Mouse (Mus musculus): ENCODE results near the gene Tubb4b. TPM values are rescaled to one million over a fixed set of nuclear protein-coding genes. Genes with fewer than 3 reads are reported as not detected.
A peak's percentile ranks its signal among the peaks of the same experiment; 100 is the strongest.

Tubb4b gene
- polyA plus RNA-seq, 1 experiment = 537 TPM

DNA sequence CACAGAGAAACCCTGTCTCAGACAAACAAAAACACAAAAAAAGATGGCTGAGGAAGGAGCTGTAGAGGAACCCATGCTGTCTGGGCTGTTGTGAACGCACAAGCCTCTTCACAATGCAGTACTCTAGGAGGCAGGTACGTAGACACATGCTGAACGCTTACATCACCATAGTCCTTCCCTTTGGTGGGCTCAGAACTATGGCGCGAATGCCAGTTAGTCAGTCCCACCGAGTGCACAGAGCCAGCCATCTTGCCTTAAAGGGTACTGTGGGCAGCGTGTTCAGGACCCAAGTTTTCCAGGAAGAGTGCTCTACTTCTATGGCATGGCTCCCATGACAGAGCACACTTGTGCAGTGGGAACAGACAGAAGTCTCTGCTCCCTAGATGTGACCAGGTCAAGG, 40.0 kb downstream of the Tubb4b start:
- Histone ChIP-seq H3K4me3 (ENCODE audit: insufficient read depth, low read length) (no peak overlapping the region), H3K27ac (ENCODE audit: insufficient read depth, low read length) (no peak overlapping the region), H3K4me1 (ENCODE audit: control insufficient read depth, insufficient read depth, low read length) (no peaks in the 10 kb centered on the region)
- TF ChIP-seq POLR2A (IDR thresholded peaks at IDR 0.05; ENCODE audit: extremely low read depth, insufficient read depth, low read length) (no peak), CTCF (IDR thresholded peaks at IDR 0.05; ENCODE audit: extremely low read depth, insufficient read depth, low read length) (no peak)

DNA sequence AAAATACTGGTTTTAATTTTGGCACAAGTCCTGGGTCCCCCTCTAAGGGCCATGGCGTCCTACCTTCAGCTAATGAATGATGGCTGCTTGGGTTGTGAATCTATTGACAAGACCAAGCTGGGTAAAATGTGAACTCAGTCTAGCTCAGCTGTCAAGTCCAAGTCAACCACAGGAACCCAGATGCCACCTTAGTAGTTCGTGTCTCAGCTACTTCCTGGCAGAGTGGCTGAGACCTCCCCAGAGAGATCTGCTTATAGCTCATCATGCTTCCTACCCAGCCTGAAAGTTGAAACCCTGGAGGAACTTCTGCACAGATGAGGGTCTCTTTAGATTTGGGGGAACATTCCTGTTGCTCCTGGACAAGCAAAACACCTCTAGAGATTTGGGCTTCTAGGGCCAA, 41.2 kb downstream of the Tubb4b start:
- no peak overlapping the region for H3K27ac ChIP-seq (ENCODE audit: insufficient read depth, low read length)
- H3K4me3 ChIP-seq (ENCODE audit: insufficient read depth, low read length) = no peak overlapping the region; the same call in 1 of the 2 replicates
- H3K4me1 ChIP-seq (ENCODE audit: control insufficient read depth, insufficient read depth, low read length) = no peaks in the 10 kb centered on the region
- TF ChIP-seq CTCF (IDR thresholded peaks at IDR 0.05; ENCODE audit: extremely low read depth, insufficient read depth, low read length) (no peak), POLR2A (IDR thresholded peaks at IDR 0.05; ENCODE audit: extremely low read depth, insufficient read depth, low read length) (no peak)

DNA sequence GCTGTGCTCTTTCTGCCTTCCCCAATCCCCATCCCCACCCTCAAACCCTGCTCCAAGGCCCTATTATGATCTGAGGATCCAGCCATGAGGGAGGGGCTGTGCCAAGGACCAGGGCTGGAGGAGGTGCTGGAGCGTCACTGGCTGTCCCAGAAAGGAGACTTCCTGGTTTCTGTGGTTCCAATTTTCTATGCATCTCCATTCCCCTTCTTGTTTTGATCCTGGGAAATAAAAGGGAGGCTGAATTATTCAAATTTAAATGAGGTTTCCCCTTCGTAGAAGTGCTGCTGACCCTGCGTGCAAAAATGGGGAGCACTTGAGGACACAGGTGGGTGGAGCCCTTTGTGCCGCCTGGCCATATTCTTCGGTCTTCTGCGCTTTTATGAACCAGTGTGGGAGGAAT, 41.8 kb downstream of the Tubb4b start:
- Histone ChIP-seq H3K4me3 (ENCODE audit: insufficient read depth, low read length) (peak overlapping the region; percentile 46; the same call in 1 of the 2 replicates), H3K27ac (ENCODE audit: insufficient read depth, low read length) (no peak overlapping the region)

DNA sequence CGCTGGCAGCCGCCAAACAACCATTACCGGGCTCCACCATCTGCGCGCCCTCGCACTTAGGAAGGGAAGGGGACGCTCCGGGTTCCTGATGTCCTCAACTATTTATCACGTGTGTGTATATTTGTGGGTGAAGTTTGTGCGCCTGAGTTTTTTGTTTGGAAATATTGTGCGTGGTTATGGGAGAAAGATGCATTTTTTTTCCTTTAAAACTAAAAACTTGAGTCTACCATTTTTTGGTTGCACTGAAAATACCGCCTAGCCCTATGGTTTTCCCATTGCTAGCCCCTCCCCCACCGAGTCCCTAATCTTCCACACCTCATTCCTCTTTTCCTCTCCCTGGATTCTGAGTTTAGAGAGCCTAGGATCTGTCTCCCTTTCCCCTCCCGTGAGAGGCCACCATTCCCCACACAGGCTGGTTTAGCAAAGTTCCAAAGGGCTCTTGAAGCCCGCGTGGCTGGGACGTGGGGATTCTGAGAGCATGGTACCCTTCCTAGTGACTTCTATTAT, 42.6 kb downstream of the Tubb4b start:
- H3K4me3 ChIP-seq (ENCODE audit: insufficient read depth, low read length) = peak overlapping the region; percentile 46
- TF ChIP-seq POLR2A (IDR thresholded peaks at IDR 0.05; ENCODE audit: extremely low read depth, insufficient read depth, low read length) (no peak), CTCF (IDR thresholded peaks at IDR 0.05; ENCODE audit: extremely low read depth, insufficient read depth, low read length) (no peak)
- peaks cover 6% of the 10 kb centered on the region; the same call in 1 of the 2 replicates for H3K4me1 ChIP-seq (ENCODE audit: control insufficient read depth, insufficient read depth, low read length)
- H3K27ac ChIP-seq (ENCODE audit: insufficient read depth, low read length) = no peak overlapping the region

More for the DNA sequence above, 41.8 kb downstream of the Tubb4b start:
- TF ChIP-seq CTCF (IDR thresholded peaks at IDR 0.05; ENCODE audit: extremely low read depth, insufficient read depth, low read length) = no peak
- TF ChIP-seq POLR2A (IDR thresholded peaks at IDR 0.05; ENCODE audit: extremely low read depth, insufficient read depth, low read length) = 0 out of 2 replicates have a peak, but pooled peaks have one; percentile 31
- 0 out of 2 replicates have a peak, but pooled peaks cover 2% of the 10 kb centered on the region for H3K4me1 ChIP-seq (ENCODE audit: control insufficient read depth, insufficient read depth, low read length)

DNA sequence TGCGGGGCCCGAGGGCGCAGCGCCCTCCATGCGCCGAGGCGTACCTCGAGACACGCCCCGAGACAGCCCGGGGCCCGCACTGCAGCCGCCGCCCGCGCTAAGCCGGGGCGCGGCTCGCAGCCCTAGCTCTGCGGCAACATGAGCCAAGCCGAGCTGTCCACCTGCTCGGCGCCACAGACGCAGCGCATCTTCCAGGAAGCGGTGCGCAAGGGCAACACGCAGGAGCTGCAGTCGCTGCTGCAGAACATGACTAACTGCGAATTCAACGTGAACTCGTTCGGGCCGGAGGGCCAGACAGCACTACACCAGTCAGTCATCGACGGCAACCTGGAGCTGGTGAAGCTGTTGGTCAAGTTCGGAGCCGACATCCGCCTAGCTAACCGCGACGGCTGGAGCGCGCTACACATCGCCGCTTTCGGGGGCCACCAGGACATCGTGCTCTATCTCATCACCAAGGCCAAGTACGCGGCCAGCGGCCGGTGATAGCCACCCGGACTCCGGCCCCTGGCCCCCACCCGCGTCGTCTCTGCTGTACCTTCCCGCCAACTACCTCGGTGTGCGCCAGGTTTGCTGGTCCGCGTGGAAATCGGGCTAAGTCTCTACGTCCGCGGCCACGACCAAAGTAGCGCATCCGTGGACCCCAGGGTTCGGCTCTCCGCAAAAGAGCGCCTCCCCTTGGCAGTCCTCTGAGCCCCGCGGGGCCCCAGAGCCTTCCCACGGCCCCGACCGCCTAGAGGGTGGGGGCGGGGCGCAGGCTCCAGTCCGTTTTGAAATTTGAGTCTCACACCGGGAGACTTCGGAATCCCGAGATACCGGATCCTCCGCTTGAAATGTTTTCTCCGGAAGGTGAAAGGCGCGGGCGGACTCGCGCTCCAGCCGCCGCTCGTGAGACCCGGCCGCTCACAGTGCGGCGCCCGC, 43.3 kb downstream of the Tubb4b start:
- TF ChIP-seq CTCF (IDR thresholded peaks at IDR 0.05; ENCODE audit: extremely low read depth, insufficient read depth, low read length) = no peak
- no peak for TF ChIP-seq POLR2A (IDR thresholded peaks at IDR 0.05; ENCODE audit: extremely low read depth, insufficient read depth, low read length)
- H3K27ac ChIP-seq (ENCODE audit: insufficient read depth, low read length) = peak overlapping the region; percentile 20; the same call in 1 of the 2 replicates
- H3K4me1 ChIP-seq (ENCODE audit: control insufficient read depth, insufficient read depth, low read length) = peaks cover 8% of the 10 kb centered on the region
- H3K4me3 ChIP-seq (ENCODE audit: insufficient read depth, low read length) = peak overlapping the region; percentile 46

DNA sequence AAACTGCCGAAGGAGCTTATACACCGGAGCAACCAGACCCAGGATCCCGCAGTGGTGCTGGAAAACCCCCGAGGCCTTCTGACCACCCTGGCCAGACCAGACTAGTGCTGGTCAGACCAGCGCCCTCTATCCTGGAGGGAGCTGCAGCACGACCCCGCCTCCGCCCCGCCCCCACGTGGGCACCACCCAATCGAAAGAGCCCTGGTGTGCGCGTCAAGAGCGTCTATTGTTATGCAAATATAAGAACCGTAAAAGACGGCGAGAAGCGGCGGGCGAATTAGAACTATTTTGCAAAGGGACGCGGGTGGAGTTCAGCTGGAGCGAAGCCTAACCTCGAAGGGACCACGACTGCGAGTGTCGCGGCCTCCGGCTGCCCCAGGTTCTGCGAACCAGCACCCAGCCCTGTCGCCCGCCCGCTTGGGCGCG, 44.0 kb downstream of the Tubb4b start, which contains the start of gene Nrarp:
TSS of gene Nrarp (plus strand) at position 281 of the 426 bp plus-strand sequence.
- TF ChIP-seq POLR2A (IDR thresholded peaks at IDR 0.05; ENCODE audit: extremely low read depth, insufficient read depth, low read length) (no peak; the same call in none of the 2 replicates), CTCF (IDR thresholded peaks at IDR 0.05; ENCODE audit: extremely low read depth, insufficient read depth, low read length) (peak; percentile 21; the same call in 1 of the 2 replicates)
- peak within 1 kb of the TSS; percentile 46 for H3K4me3 ChIP-seq (ENCODE audit: insufficient read depth, low read length)
- H3K4me1 ChIP-seq (ENCODE audit: control insufficient read depth, insufficient read depth, low read length) = peaks cover 8% of the 10 kb centered on the region
- H3K27ac ChIP-seq (ENCODE audit: insufficient read depth, low read length) = peak within 1 kb of the TSS; percentile 20; the same call in 1 of the 2 replicates

DNA sequence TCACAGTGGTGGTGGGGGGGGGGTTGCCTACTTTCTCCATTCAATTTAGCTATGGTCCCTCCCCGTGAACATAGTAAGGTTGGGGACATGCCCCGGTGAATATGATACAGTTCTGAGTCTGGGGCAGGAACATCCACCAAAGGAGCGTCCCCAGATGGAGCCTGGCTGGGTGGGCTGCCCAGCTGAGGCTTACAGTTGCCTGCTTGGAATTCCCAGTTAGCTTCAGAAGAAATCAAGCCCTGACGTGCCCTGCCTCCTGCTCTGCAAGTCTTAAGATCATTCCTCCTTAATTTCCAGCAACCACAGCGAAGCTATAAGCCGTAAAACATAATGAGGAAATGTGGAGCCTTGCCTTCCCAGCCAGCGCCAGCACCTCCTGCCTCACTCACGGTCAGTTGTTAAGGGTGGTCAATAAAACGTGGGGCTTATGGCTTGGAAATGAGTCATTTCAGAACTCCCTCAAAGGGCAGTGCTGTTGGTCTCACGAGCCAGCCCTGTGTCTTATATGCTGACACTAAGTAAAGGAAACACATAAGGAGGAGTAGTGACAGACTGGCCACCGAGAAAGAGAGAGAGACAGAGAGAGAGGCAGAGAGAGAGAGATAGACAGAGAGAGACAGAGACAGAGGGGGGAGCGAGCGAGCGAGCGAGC, 44.8 kb downstream of the Tubb4b start:
- Histone ChIP-seq H3K4me3 (ENCODE audit: insufficient read depth, low read length) (peak overlapping the region; percentile 46; the same call in 1 of the 2 replicates), H3K4me1 (ENCODE audit: control insufficient read depth, insufficient read depth, low read length) (peaks cover 8% of the 10 kb centered on the region), H3K27ac (ENCODE audit: insufficient read depth, low read length) (no peak overlapping the region)
- TF ChIP-seq POLR2A (IDR thresholded peaks at IDR 0.05; ENCODE audit: extremely low read depth, insufficient read depth, low read length) (no peak), CTCF (IDR thresholded peaks at IDR 0.05; ENCODE audit: extremely low read depth, insufficient read depth, low read length) (no peak)

DNA sequence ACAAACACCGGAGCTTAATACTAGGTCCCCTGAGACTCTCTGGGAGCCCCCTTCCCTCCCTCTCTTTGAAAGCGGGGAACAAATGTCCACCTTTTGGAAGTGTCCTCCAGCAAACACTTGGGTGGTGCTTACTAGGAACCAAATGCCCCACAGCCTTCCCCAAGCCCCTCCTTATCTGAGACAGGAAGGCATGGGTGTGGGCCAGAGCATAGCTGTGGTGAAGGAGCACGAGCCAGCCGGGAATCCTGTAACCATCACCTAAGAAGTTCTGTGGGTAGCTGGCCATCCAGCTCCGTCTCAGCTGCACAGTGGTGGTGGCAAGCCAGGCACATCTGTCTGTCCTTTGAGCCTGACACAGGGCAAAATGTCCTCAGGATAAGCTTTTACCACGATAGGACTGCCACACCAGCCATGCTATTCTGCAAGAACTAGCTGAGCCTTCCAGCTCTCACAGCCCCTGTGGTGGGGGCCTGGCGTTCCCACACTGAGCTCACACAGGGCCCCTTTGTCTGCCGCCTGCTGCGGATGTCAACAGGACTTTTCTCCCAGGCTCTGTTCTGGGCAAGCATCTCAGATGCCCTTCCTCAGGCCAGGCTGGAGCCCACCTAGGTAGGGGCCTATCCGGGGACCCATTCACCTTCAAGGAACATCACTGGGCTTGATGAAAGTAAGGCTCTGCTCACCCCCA, 46.1 kb downstream of the Tubb4b start:
- 0 out of 2 replicates have a peak, but pooled peaks have one; percentile 26 for TF ChIP-seq POLR2A (IDR thresholded peaks at IDR 0.05; ENCODE audit: extremely low read depth, insufficient read depth, low read length)
- TF ChIP-seq CTCF (IDR thresholded peaks at IDR 0.05; ENCODE audit: extremely low read depth, insufficient read depth, low read length) = no peak
- Histone ChIP-seq H3K4me1 (ENCODE audit: control insufficient read depth, insufficient read depth, low read length) (peaks cover 8% of the 10 kb centered on the region), H3K27ac (ENCODE audit: insufficient read depth, low read length) (peak overlapping the region; percentile 88), H3K4me3 (ENCODE audit: insufficient read depth, low read length) (no peak overlapping the region)
